In the genomic region with DNA sequence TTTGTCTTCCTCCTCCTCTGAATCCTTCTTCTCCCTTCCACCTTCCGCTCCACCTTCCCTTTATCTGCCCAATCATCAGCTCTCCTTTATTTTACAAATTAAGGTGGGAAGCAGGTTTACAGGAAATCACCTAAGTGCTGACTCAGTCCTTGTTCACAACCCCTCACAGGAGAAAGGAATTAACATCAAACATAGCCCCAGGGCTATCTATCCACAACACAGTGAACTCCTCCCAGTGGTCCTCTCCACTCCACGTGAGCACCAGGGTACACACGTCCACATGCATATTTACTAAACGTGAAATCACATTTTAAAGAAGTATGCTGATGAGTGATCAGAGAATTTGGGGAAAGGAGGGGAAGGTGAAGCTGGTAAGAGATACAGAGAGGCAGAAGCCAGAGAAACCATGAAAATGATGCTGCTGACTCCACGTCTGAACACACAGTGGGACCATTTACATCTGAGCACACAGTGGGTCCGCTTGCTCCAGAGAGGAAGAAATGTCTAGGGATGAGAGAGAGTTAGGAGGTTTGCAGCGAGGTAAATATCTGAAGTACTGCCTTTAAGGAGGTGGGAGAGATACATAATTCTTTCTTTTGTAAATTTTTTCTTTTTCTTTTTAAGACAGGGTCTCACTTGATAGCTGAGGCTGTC, we compare ENCODE assay signal across 23 mouse cellular contexts. TPM values are rescaled to one million over a fixed set of nuclear protein-coding genes. Genes with fewer than 3 reads are reported as not detected.
"Had no signal": no experiment of that assay in that cellular context is flagged by ENCODE, and none has a peak within 500 bp of the region (broad histone marks: within the 10 kb centered on the region; RNA-seq: fewer than 3 reads in every experiment).

No protein-coding gene starts in this region.

- DNase-seq: kidney, adult 18-20 months; kidney, adult 9 months; kidney, postnatal 10 days; kidney, postnatal 36 days; liver; lung, adult 18-20 months; lung, postnatal 14 days; lung, postnatal 4 days; midbrain, embryonic 14.5 days; right cerebral cortex, adult 18-20 months; right cerebral cortex, postnatal 14 days; right cerebral cortex, postnatal 4 days; thymus, postnatal 25 days had no signal

- H3K4me3 ChIP-seq: limb, embryonic 10.5 days; limb, embryonic 13.5 days; liver, embryonic 12.5 days; liver, embryonic 15.5 days; lung, embryonic 15.5 days; stomach, embryonic 15.5 days had no signal

- H3K4me1 ChIP-seq: limb, embryonic 10.5 days; limb, embryonic 13.5 days; stomach, embryonic 15.5 days had no signal

- H3K9me3 ChIP-seq: limb, embryonic 10.5 days; limb, embryonic 13.5 days; liver, embryonic 12.5 days; liver, embryonic 15.5 days; lung, embryonic 15.5 days; stomach, embryonic 15.5 days had no signal

- ATAC-seq: liver, embryonic 12.5 days had no signal

- H3K4me2 ChIP-seq: limb, embryonic 13.5 days; liver, embryonic 12.5 days; liver, embryonic 15.5 days; lung, embryonic 15.5 days; midbrain, embryonic 11.5 days; stomach, embryonic 15.5 days had no signal

- H3K27ac ChIP-seq: limb, embryonic 10.5 days; limb, embryonic 13.5 days; liver, embryonic 12.5 days; liver, embryonic 15.5 days; lung, embryonic 15.5 days; stomach, embryonic 15.5 days had no signal

- H3K9ac ChIP-seq: limb, embryonic 13.5 days; liver, embryonic 12.5 days; liver, embryonic 15.5 days; lung, embryonic 15.5 days; stomach, embryonic 15.5 days had no signal

- H3K36me3 ChIP-seq: liver, embryonic 15.5 days; lung, embryonic 15.5 days; stomach, embryonic 15.5 days had no signal

- H3K27me3 ChIP-seq: limb, embryonic 13.5 days; lung, embryonic 15.5 days; stomach, embryonic 15.5 days had no signal

RNA-seq across cellular contexts. Expression of gene 4930548H24Rik, which starts 3.7 kb away (rescaled TPM):
- total RNA-seq: midbrain, postnatal 0 days had no signal
- polyA plus RNA-seq: limb, embryonic 10.5 days; liver, embryonic 12.5 days; liver, embryonic 15.5 days; lung, embryonic 15.5 days; midbrain, embryonic 11.5 days; midbrain, embryonic 14.5 days; midbrain, postnatal 0 days; neural tube, embryonic 11.5 days; neural tube, embryonic 14.5 days; stomach, embryonic 15.5 days had no signal
